Mouse (Mus musculus) midbrain, embryonic 14.5 days (tissue): Measurements from ENCODE around the gene Gpr25. TPM values are rescaled to one million over a fixed set of nuclear protein-coding genes. Genes with fewer than 3 reads are reported as not detected.

Source experiments
- ATAC-seq: fragments of 200-750 bp; cut with Nextera tagmentation; 2 replicates; pipeline ENCODE4 v1.8.0; 2017; ENCODE audit warnings: moderate number of reproducible peaks, moderate library complexity; ENCODE audit not compliant: low FRiP score, low TSS enrichment
- DNase-seq: peaks from one replicate; pipeline ENCODE4 v3.0.0-alpha.2; 2015
- H3K27ac ChIP-seq: fragments of 300-500 bp; sonication (generic); replicated peaks from 2 replicates; pipeline ENCODE4 v1.5.1; 2014; ENCODE audit warnings: mild to moderate bottlenecking, low read depth, low read length, moderate library complexity
- H3K27me3 ChIP-seq: fragments of 300-500 bp; sonication (generic); 2 replicates; pipeline ENCODE4 v1.6.1; 2014; ENCODE audit warnings: low read length, control low read depth, mixed read lengths; ENCODE audit not compliant: control insufficient read depth, insufficient read depth
- H3K36me3 ChIP-seq: fragments of 300-500 bp; sonication (generic); 2 replicates; pipeline ENCODE4 v1.6.1; 2014; ENCODE audit warnings: low read length, control low read depth; ENCODE audit not compliant: control insufficient read depth, insufficient read depth
- H3K4me1 ChIP-seq: fragments of 300-500 bp; sonication (generic); 2 replicates; pipeline ENCODE4 v1.6.1; 2014; ENCODE audit warnings: mild to moderate bottlenecking, antibody characterized with exemption, low read length, control low read depth; ENCODE audit not compliant: control insufficient read depth, insufficient read depth
- H3K4me2 ChIP-seq: fragments of 300-500 bp; sonication (generic); 2 replicates; pipeline ENCODE4 v1.6.1; 2014; ENCODE audit warnings: mild to moderate bottlenecking, low read length, moderate library complexity
- H3K4me3 ChIP-seq: fragments of 300-500 bp; sonication (generic); replicated peaks from 2 replicates; pipeline ENCODE4 v1.5.1; 2014; ENCODE audit warnings: low read depth, low read length
- H3K9ac ChIP-seq: fragments of 300-500 bp; sonication (generic); replicated peaks from 2 replicates; pipeline ENCODE4 v1.6.1; 2014; ENCODE audit warnings: mild to moderate bottlenecking, low read length, moderate library complexity
- H3K9me3 ChIP-seq: fragments of 300-500 bp; sonication (generic); 2 replicates; pipeline ENCODE4 v1.6.1; 2016; ENCODE audit warnings: low read length, control low read depth, mixed read lengths; ENCODE audit not compliant: control insufficient read depth
- WGBS: fragments of 180-500 bp; shearing (Covaris S2); extraction: QIAGEN DNeasy Blood & Tissue Kit; methylation state at CpG from one replicate; pipeline ENCODE4 v1.1.7; 2014; 5-methylcytosine and 5-hydroxymethylcytosine counted together
- polyA plus RNA-seq: library from polyadenylated mRNA; unstranded; fragments of >200 nt; fragmentation: Nextera tagmentation; extraction: Ambion mirVana; gene quantifications from 2 replicates; pipeline ENCODE4 v1.2.1, GENCODE M21; 2014

Gpr25 gene
- polyA plus RNA-seq, 1 experiment from 2014 or later: not detected

- no peak overlapping the region for H3K27ac ChIP-seq
- ATAC-seq (no peak), DNase-seq (no peak)
- H3K4me3 ChIP-seq: no peak overlapping the region
- H3K4me1 ChIP-seq: no peaks in the 10 kb centered on the region
- no peak overlapping the region for H3K9ac ChIP-seq
- WGBS: 90% methylated on average over 4 of the region's 5 CpGs
- H3K36me3 ChIP-seq: no peaks in the 10 kb centered on the region
- H3K9me3 ChIP-seq: no peaks in the 10 kb centered on the region
- H3K27me3 ChIP-seq: no peaks in the 10 kb centered on the region
- no peak overlapping the region for H3K4me2 ChIP-seq
Measured at GRCm38 (mm10) chr1:136244469-136244868, 16.2 kb downstream of the Gpr25 start.

- 91% methylated on average over 7 of the region's 7 CpGs for WGBS
- DNase-seq: no peak
- Histone ChIP-seq H3K27ac (no peak overlapping the region), H3K36me3 (no peaks in the 10 kb centered on the region), H3K27me3 (no peaks in the 10 kb centered on the region), H3K4me2 (no peak overlapping the region), H3K9ac (no peak overlapping the region), H3K9me3 (no peaks in the 10 kb centered on the region), H3K4me3 (no peak overlapping the region), H3K4me1 (no peaks in the 10 kb centered on the region)
- ATAC-seq: no peak
Measured at GRCm38 (mm10) chr1:136241801-136242200, 18.9 kb downstream of the Gpr25 start.

- H3K4me3 ChIP-seq: no peak overlapping the region
- 84% methylated on average over 4 of the region's 4 CpGs for WGBS
- no peak for DNase-seq
Measured at GRCm38 (mm10) chr1:136238495-136238894, 22.2 kb downstream of the Gpr25 start.

GRCm38 (mm10) chr1:136234595-136235092, 26.0 kb downstream of the Gpr25 start:
- no peak for ATAC-seq
- WGBS: 3% methylated on average over 9 of the region's 9 CpGs
- Histone ChIP-seq H3K9me3 (no peaks in the 10 kb centered on the region), H3K9ac (peak overlapping the region; percentile 55), H3K4me2 (peak overlapping the region; percentile 81), H3K27ac (no peak overlapping the region), H3K4me1 (peaks cover 27% of the 10 kb centered on the region), H3K27me3 (peaks cover 8% of the 10 kb centered on the region; the same call in 1 of the 2 replicates), H3K36me3 (no peaks in the 10 kb centered on the region), H3K4me3 (peak overlapping the region; percentile 50)
- DNase-seq: no peak

More at GRCm38 (mm10) chr1:136238495-136238894, 22.2 kb downstream of the Gpr25 start:
- Histone ChIP-seq H3K27me3 (no peaks in the 10 kb centered on the region), H3K9me3 (no peaks in the 10 kb centered on the region), H3K4me1 (no peaks in the 10 kb centered on the region), H3K36me3 (no peaks in the 10 kb centered on the region), H3K9ac (no peak overlapping the region), H3K27ac (no peak overlapping the region), H3K4me2 (no peak overlapping the region)
- no peak for ATAC-seq

GRCm38 (mm10) chr1:136233892-136234594, 26.6 kb downstream of the Gpr25 start, which contains the start of gene Inava:
Gene Inava, minus strand, starts transcription at chr1:136234264.
- Histone ChIP-seq H3K9me3 (no peaks in the 10 kb centered on the region), H3K36me3 (no peaks in the 10 kb centered on the region), H3K27ac (no peak within 1 kb of the TSS; the same call in 1 of the 2 replicates), H3K27me3 (peaks cover 10% of the 10 kb centered on the region; the same call in 1 of the 2 replicates), H3K4me2 (peak within 1 kb of the TSS; percentile 81), H3K4me1 (peaks cover 33% of the 10 kb centered on the region), H3K9ac (peak within 1 kb of the TSS; percentile 55), H3K4me3 (peak within 1 kb of the TSS; percentile 50)
- 2% methylated on average over 50 of the region's 51 CpGs for WGBS
- peak; percentile 74 for ATAC-seq
- DNase-seq: peak; percentile 83

GRCm38 (mm10) chr1:136232986-136233790, 27.5 kb downstream of the Gpr25 start:
- Histone ChIP-seq H3K9me3 (no peaks in the 10 kb centered on the region), H3K27ac (no peak overlapping the region), H3K4me1 (peaks cover 41% of the 10 kb centered on the region), H3K36me3 (no peaks in the 10 kb centered on the region), H3K4me2 (peak overlapping the region; percentile 81), H3K4me3 (peak overlapping the region; percentile 50), H3K9ac (peak overlapping the region; percentile 55), H3K27me3 (peaks cover 10% of the 10 kb centered on the region; the same call in 1 of the 2 replicates)
- DNase-seq: peak; percentile 47
- ATAC-seq: no peak
- WGBS: 1% methylated on average over 23 of the region's 23 CpGs

- Histone ChIP-seq H3K27me3 (peaks cover 10% of the 10 kb centered on the region; the same call in 1 of the 2 replicates), H3K9me3 (no peaks in the 10 kb centered on the region), H3K9ac (no peak overlapping the region), H3K27ac (no peak overlapping the region), H3K4me3 (peak overlapping the region; percentile 50), H3K4me1 (peaks cover 46% of the 10 kb centered on the region), H3K4me2 (peak overlapping the region; percentile 81), H3K36me3 (no peaks in the 10 kb centered on the region)
- ATAC-seq: no peak
- DNase-seq: peak; percentile 52
- WGBS: 2% methylated on average over 9 of the region's 9 CpGs
Measured at GRCm38 (mm10) chr1:136232285-136232926, 28.3 kb downstream of the Gpr25 start.

- Histone ChIP-seq H3K9me3 (no peaks in the 10 kb centered on the region), H3K27me3 (peaks cover 10% of the 10 kb centered on the region; the same call in 1 of the 2 replicates), H3K36me3 (no peaks in the 10 kb centered on the region), H3K27ac (no peak overlapping the region), H3K9ac (no peak overlapping the region), H3K4me2 (peak overlapping the region; percentile 81), H3K4me3 (peak overlapping the region; percentile 50; the same call in 1 of the 2 replicates), H3K4me1 (peaks cover 46% of the 10 kb centered on the region)
- no peak for ATAC-seq
- WGBS: 2% methylated on average over 6 of the region's 6 CpGs
- no peak for DNase-seq
Measured at GRCm38 (mm10) chr1:136231596-136231995, 29.1 kb downstream of the Gpr25 start.
